Mouse (Mus musculus): ENCODE results near the gene Pcyt2. TPM values are rescaled to one million over a fixed set of nuclear protein-coding genes. Genes with fewer than 3 reads are reported as not detected.

The Pcyt2 gene
- polyA plus RNA-seq, 1 experiment from 2014 or later, result 151 TPM

Small RNAs within 50 kb of the gene (microRNA-seq; reads per million reads assigned to microRNA genes)
- gene Mir6936, result 1.3 reads per million

Other genes starting within 250 kb of the Pcyt2 start
- 51.0 and 53.4 TPM in 2 replicates for gene Faap100, start 239.2 kb downstream of the Pcyt2 start, polyA plus RNA-seq (2016; fragmentation: Nextera tagmentation; extraction: Ambion mirVana)
- gene Nploc4, start 180.2 kb downstream of the Pcyt2 start, polyA plus RNA-seq (2016; fragmentation: Nextera tagmentation; extraction: Ambion mirVana), result 47.2 and 54.6 TPM in 2 replicates
- 0.15 TPM in 1 of 2 replicates, not detected in the other for gene Tspan10, start 175.3 kb downstream of the Pcyt2 start, polyA plus RNA-seq (2016; fragmentation: Nextera tagmentation; extraction: Ambion mirVana)
- 0.27 and 0.32 TPM in 2 replicates for gene Pde6g, start 164.4 kb downstream of the Pcyt2 start, polyA plus RNA-seq (2016; fragmentation: Nextera tagmentation; extraction: Ambion mirVana)
- 12.5 and 13.8 TPM in 2 replicates for gene Oxld1, start 159.9 kb downstream of the Pcyt2 start, polyA plus RNA-seq (2016; fragmentation: Nextera tagmentation; extraction: Ambion mirVana)
- gene Ccdc137, start 159.8 kb downstream of the Pcyt2 start, polyA plus RNA-seq (2016; fragmentation: Nextera tagmentation; extraction: Ambion mirVana), result 30.9 and 34.7 TPM in 2 replicates
- 63.6 and 64.5 TPM in 2 replicates for gene Arl16, start 150.3 kb downstream of the Pcyt2 start, polyA plus RNA-seq (2016; fragmentation: Nextera tagmentation; extraction: Ambion mirVana)
- gene Mrpl12, start 133.3 kb downstream of the Pcyt2 start, polyA plus RNA-seq (2016; fragmentation: Nextera tagmentation; extraction: Ambion mirVana), result 116 and 117 TPM in 2 replicates
- 37.9 TPM in 2 replicates for gene Slc25a10, start 126.1 kb downstream of the Pcyt2 start, polyA plus RNA-seq (2016; fragmentation: Nextera tagmentation; extraction: Ambion mirVana)
- gene Gcgr, start 87.2 kb downstream of the Pcyt2 start, polyA plus RNA-seq (2016; fragmentation: Nextera tagmentation; extraction: Ambion mirVana), result 0.13 and 0.22 TPM in 2 replicates
- gene Mcrip1, start 68.2 kb downstream of the Pcyt2 start, polyA plus RNA-seq (2016; fragmentation: Nextera tagmentation; extraction: Ambion mirVana), result 234 and 239 TPM in 2 replicates
- gene Ppp1r27, start 66.8 kb downstream of the Pcyt2 start, polyA plus RNA-seq (2016; fragmentation: Nextera tagmentation; extraction: Ambion mirVana), result not detected in 2 replicates
- gene P4hb, start 44.7 kb downstream of the Pcyt2 start, polyA plus RNA-seq (2016; fragmentation: Nextera tagmentation; extraction: Ambion mirVana), result 425 and 451 TPM in 2 replicates
- 582 and 606 TPM in 2 replicates for gene Arhgdia, start 36.3 kb downstream of the Pcyt2 start, polyA plus RNA-seq (2016; fragmentation: Nextera tagmentation; extraction: Ambion mirVana)
- 509 and 592 TPM in 2 replicates for gene Alyref, start 19.6 kb downstream of the Pcyt2 start, polyA plus RNA-seq (2016; fragmentation: Nextera tagmentation; extraction: Ambion mirVana)
- gene Anapc11, start 19.5 kb downstream of the Pcyt2 start, polyA plus RNA-seq (2016; fragmentation: Nextera tagmentation; extraction: Ambion mirVana), result 162 and 172 TPM in 2 replicates
- gene Npb, start 9.5 kb downstream of the Pcyt2 start, polyA plus RNA-seq (2016; fragmentation: Nextera tagmentation; extraction: Ambion mirVana), result 0.80 and 0.83 TPM in 2 replicates
- 46.8 and 56.5 TPM in 2 replicates for gene Sirt7, start 7.3 kb upstream of the Pcyt2 start, polyA plus RNA-seq (2016; fragmentation: Nextera tagmentation; extraction: Ambion mirVana)
- 39.7 and 40.4 TPM in 2 replicates for gene Mafg, start 15.7 kb upstream of the Pcyt2 start, polyA plus RNA-seq (2016; fragmentation: Nextera tagmentation; extraction: Ambion mirVana)
- gene Pycr1, start 25.8 kb upstream of the Pcyt2 start, polyA plus RNA-seq (2016; fragmentation: Nextera tagmentation; extraction: Ambion mirVana), result 27.2 and 27.8 TPM in 2 replicates
- gene Myadml2, start 30.2 kb upstream of the Pcyt2 start, polyA plus RNA-seq (2016; fragmentation: Nextera tagmentation; extraction: Ambion mirVana), result 0.81 and 1.1 TPM in 2 replicates
- gene Notum, start 43.2 kb upstream of the Pcyt2 start, polyA plus RNA-seq (2016; fragmentation: Nextera tagmentation; extraction: Ambion mirVana), result 3.1 and 3.4 TPM in 2 replicates
- 139 and 155 TPM in 2 replicates for gene Aspscr1, start 55.0 kb upstream of the Pcyt2 start, polyA plus RNA-seq (2016; fragmentation: Nextera tagmentation; extraction: Ambion mirVana)
- 108 and 114 TPM in 2 replicates for gene Cenpx, start 95.8 kb upstream of the Pcyt2 start, polyA plus RNA-seq (2016; fragmentation: Nextera tagmentation; extraction: Ambion mirVana)
- 70.9 and 72.6 TPM in 2 replicates for gene Lrrc45, start 96.0 kb upstream of the Pcyt2 start, polyA plus RNA-seq (2016; fragmentation: Nextera tagmentation; extraction: Ambion mirVana)
- gene Rac3, start 103.5 kb upstream of the Pcyt2 start, polyA plus RNA-seq (2016; fragmentation: Nextera tagmentation; extraction: Ambion mirVana), result 118 and 119 TPM in 2 replicates
- gene Dcxr, start 109.3 kb upstream of the Pcyt2 start, polyA plus RNA-seq (2016; fragmentation: Nextera tagmentation; extraction: Ambion mirVana), result 12.3 and 16.7 TPM in 2 replicates
- gene Cbr2, start 114.2 kb upstream of the Pcyt2 start, polyA plus RNA-seq (2016; fragmentation: Nextera tagmentation; extraction: Ambion mirVana), result 0.95 and 1.6 TPM in 2 replicates
- 3.6 TPM in 2 replicates for gene Hmga1b, start 144.9 kb upstream of the Pcyt2 start, polyA plus RNA-seq (2016; fragmentation: Nextera tagmentation; extraction: Ambion mirVana)
- 77.2 and 81.3 TPM in 2 replicates for gene Rfng, start 166.3 kb upstream of the Pcyt2 start, polyA plus RNA-seq (2016; fragmentation: Nextera tagmentation; extraction: Ambion mirVana)
- gene Gps1, start 166.3 kb upstream of the Pcyt2 start, polyA plus RNA-seq (2016; fragmentation: Nextera tagmentation; extraction: Ambion mirVana), result 250 and 258 TPM in 2 replicates
- 63.5 and 65.5 TPM in 2 replicates for gene Dus1l, start 178.5 kb upstream of the Pcyt2 start, polyA plus RNA-seq (2016; fragmentation: Nextera tagmentation; extraction: Ambion mirVana)
- 87.6 and 102 TPM in 2 replicates for gene Fasn, start 206.6 kb upstream of the Pcyt2 start, polyA plus RNA-seq (2016; fragmentation: Nextera tagmentation; extraction: Ambion mirVana)

Measured in neural tube, embryonic 12.5 days (tissue).